Mouse (Mus musculus) spleen, adult 2 months (tissue): ENCODE results near the gene Gpr137.

Source experiments
- CTCF ChIP-seq: fragments of 200-500 bp; IDR thresholded peaks from 2 replicates; pipeline ENCODE4 v1.5.1; 2011; ENCODE audit warnings: mild to moderate bottlenecking, inconsistent platforms; ENCODE audit not compliant: insufficient read depth, insufficient read length, insufficient replicate concordance; ENCODE audit errors: extremely low read depth
- POLR2A ChIP-seq: fragments of 200-500 bp; IDR thresholded peaks from 2 replicates; pipeline ENCODE4 v1.6.1; 2011; ENCODE audit warnings: low read depth, low read length, inconsistent platforms

- TF ChIP-seq CTCF, result no peak
- no peak for TF ChIP-seq POLR2A
Observed at GRCm38 (mm10) chr19:6913991-6914390, 28.3 kb downstream of the Gpr137 start.
